Mouse (Mus musculus) CH12.LX (cell line): ENCODE results near the gene Pdzd9. TPM values are rescaled to one million over a fixed set of nuclear protein-coding genes. Genes with fewer than 3 reads are reported as not detected.

ENCODE experiments used
- DNase-seq: peaks from one replicate; pipeline ENCODE4 v3.0.0-alpha.2; 2013; ENCODE audit errors: extremely low read depth
- H3K27ac ChIP-seq: 2 replicates; pipeline ENCODE4 v1.5.1; 2012; ENCODE audit warnings: low read depth, mild to moderate bottlenecking, control low read depth, moderate library complexity; ENCODE audit not compliant: insufficient read depth
- H3K27me3 ChIP-seq: replicated peaks from 2 replicates; pipeline ENCODE3; 2012; ENCODE audit warnings: inconsistent platforms
- H3K36me3 ChIP-seq, 2 experiments: replicated peaks in 1 of 2; 2 replicates each; pipeline versions ENCODE3 to v1.6.1; 2012; ENCODE audit warnings: inconsistent platforms in 1 of 2, low read length in 1 of 2, mild to moderate bottlenecking in 1 of 2, mixed read lengths in 1 of 2, moderate library complexity in 1 of 2; ENCODE audit not compliant: control insufficient read depth in 1 of 2, insufficient read depth in 1 of 2
- H3K4me1 ChIP-seq, 2 experiments: 2 replicates each; pipeline ENCODE4 v1.6.1; 2012; ENCODE audit warnings: inconsistent platforms in 1 of 2, moderate library complexity in 1 of 2; ENCODE audit not compliant: insufficient read depth in 2 of 2, control insufficient read depth in 1 of 2
- H3K4me2 ChIP-seq: 2 replicates; pipeline ENCODE4 v1.6.1; 2012; ENCODE audit warnings: low read depth, mild to moderate bottlenecking, control low read depth; ENCODE audit not compliant: poor library complexity, insufficient read depth, severe bottlenecking
- H3K4me3 ChIP-seq, 3 experiments: fragments of 150-350 bp in 1 of 3; sonication (generic) in 1 of 3; replicated peaks in 1 of 3; 2 replicates each; pipeline versions ENCODE3 to v1.5.1; 2011 to 2012; ENCODE audit warnings: low read depth in 2 of 3, low read length in 2 of 3, mild to moderate bottlenecking in 2 of 3, moderate library complexity in 2 of 3, control low read depth in 1 of 3, improper control_type of control experiment in 1 of 3, inconsistent platforms in 1 of 3, mixed read lengths in 1 of 3; ENCODE audit not compliant: poor library complexity in 1 of 3
- H3K79me2 ChIP-seq: replicated peaks from 2 replicates; pipeline ENCODE4 v1.6.1; 2012; ENCODE audit warnings: mild to moderate bottlenecking, moderate library complexity; ENCODE audit not compliant: control insufficient read depth, poor library complexity, insufficient read depth, severe bottlenecking; ENCODE audit errors: extremely low read depth
- H3K9ac ChIP-seq: 2 replicates; pipeline ENCODE4 v1.6.1; 2012; ENCODE audit warnings: low read depth, mild to moderate bottlenecking, control low read depth, moderate library complexity; ENCODE audit not compliant: insufficient read depth
- H3K9me3 ChIP-seq: replicated peaks from 2 replicates; pipeline ENCODE3; 2012; ENCODE audit warnings: low read length, inconsistent platforms, mixed read lengths
- BHLHE40 ChIP-seq: IDR thresholded peaks from 2 replicates; pipeline ENCODE4 v1.6.1; 2011; ENCODE audit warnings: mild to moderate bottlenecking, low read depth, low read length, improper control_type of control experiment
- CHD1 ChIP-seq: IDR thresholded peaks from 2 replicates; pipeline ENCODE4 v1.6.1; 2012; ENCODE audit warnings: low read depth, low read length, improper control_type of control experiment, inconsistent platforms
- CHD2 ChIP-seq: IDR thresholded peaks from 2 replicates; pipeline ENCODE4 v1.6.1; 2011; ENCODE audit warnings: low read length, improper control_type of control experiment
- CTCF ChIP-seq, 2 experiments: IDR thresholded peaks in 1 of 2; conservative IDR thresholded peaks in 1 of 2; 2 replicates each; pipeline ENCODE4 v1.5.1; 2011 to 2012; ENCODE audit warnings: low read depth in 2 of 2, low read length in 2 of 2, improper control_type of control experiment in 1 of 2, inconsistent platforms in 1 of 2, mild to moderate bottlenecking in 1 of 2, moderate library complexity in 1 of 2
- E2F4 ChIP-seq: IDR thresholded peaks from 2 replicates; pipeline ENCODE4 v1.6.1; 2011; ENCODE audit warnings: low read depth, low read length, improper control_type of control experiment; ENCODE audit not compliant: insufficient replicate concordance
- ELF1 ChIP-seq: IDR thresholded peaks from 2 replicates; pipeline ENCODE4 v1.6.1; 2014; ENCODE audit warnings: low read depth, mild to moderate bottlenecking, inconsistent platforms, low read length, improper control_type of control experiment
- EP300 ChIP-seq: IDR thresholded peaks from 2 replicates; pipeline ENCODE4 v1.6.1; 2011; ENCODE audit warnings: low read length, improper control_type of control experiment
- ETS1 ChIP-seq: conservative IDR thresholded peaks from 2 replicates; pipeline ENCODE4 v1.6.1; 2012; ENCODE audit warnings: low read depth, mild to moderate bottlenecking, inconsistent platforms, low read length, improper control_type of control experiment, moderate library complexity
- GABPA ChIP-seq: IDR thresholded peaks from 2 replicates; pipeline ENCODE4 v1.6.1; 2012; ENCODE audit warnings: low read depth, low read length, improper control_type of control experiment, inconsistent platforms; ENCODE audit not compliant: insufficient replicate concordance
- HCFC1 ChIP-seq: IDR thresholded peaks from 2 replicates; pipeline ENCODE4 v1.6.1; 2012; ENCODE audit warnings: low read depth, mild to moderate bottlenecking, inconsistent platforms, low read length, improper control_type of control experiment
- IRF4 ChIP-seq: IDR thresholded peaks from 2 replicates; pipeline ENCODE4 v1.6.1; 2014; ENCODE audit warnings: low read depth, mild to moderate bottlenecking, inconsistent platforms, low read length, improper control_type of control experiment
- JUN ChIP-seq: IDR thresholded peaks from 2 replicates; pipeline ENCODE4 v1.6.1; 2011; ENCODE audit warnings: low read depth, mild to moderate bottlenecking, low read length, improper control_type of control experiment, moderate library complexity; ENCODE audit not compliant: insufficient read depth
- JUND ChIP-seq: conservative IDR thresholded peaks from 2 replicates; pipeline ENCODE4 v1.6.1; 2011; ENCODE audit warnings: low read depth, low read length, improper control_type of control experiment
- KAT2A ChIP-seq: IDR thresholded peaks from 2 replicates; pipeline ENCODE4 v1.6.1; 2012; ENCODE audit warnings: low read length, improper control_type of control experiment, inconsistent platforms; ENCODE audit not compliant: insufficient replicate concordance
- MAFK ChIP-seq: IDR thresholded peaks from 2 replicates; pipeline ENCODE4 v1.6.1; 2011; ENCODE audit warnings: low read length, improper control_type of control experiment; ENCODE audit not compliant: insufficient replicate concordance
- MAX ChIP-seq: IDR thresholded peaks from 2 replicates; pipeline ENCODE4 v1.6.1; 2011; ENCODE audit warnings: low read length, improper control_type of control experiment
- MAZ ChIP-seq: IDR thresholded peaks from 2 replicates; pipeline ENCODE4 v1.6.1; 2012; ENCODE audit warnings: low read depth, mild to moderate bottlenecking, inconsistent platforms, low read length, improper control_type of control experiment, moderate library complexity
- MEF2A ChIP-seq: IDR thresholded peaks from 2 replicates; pipeline ENCODE4 v1.6.1; 2014; ENCODE audit warnings: low read depth, mild to moderate bottlenecking, inconsistent platforms, low read length, improper control_type of control experiment, borderline replicate concordance
- MXI1 ChIP-seq: IDR thresholded peaks from 2 replicates; pipeline ENCODE4 v1.6.1; 2011; ENCODE audit warnings: mild to moderate bottlenecking, low read depth, low read length, improper control_type of control experiment
- MYC ChIP-seq: IDR thresholded peaks from 2 replicates; pipeline ENCODE4 v1.6.1; 2011; ENCODE audit warnings: low read depth, mild to moderate bottlenecking, improper control_type of control experiment, low read length
- NELFE ChIP-seq: IDR thresholded peaks from 2 replicates; pipeline ENCODE4 v1.6.1; 2011; ENCODE audit warnings: low read depth, low read length, improper control_type of control experiment
- NRF1 ChIP-seq: IDR thresholded peaks from 2 replicates; pipeline ENCODE4 v1.6.1; 2014; ENCODE audit warnings: low read depth, mild to moderate bottlenecking, inconsistent platforms, low read length, improper control_type of control experiment, moderate library complexity
- PAX5 ChIP-seq: IDR thresholded peaks from 2 replicates; pipeline ENCODE4 v1.6.1; 2012; ENCODE audit warnings: low read length, inconsistent platforms, mixed read lengths
- POLR2A ChIP-seq: IDR thresholded peaks from 2 replicates; pipeline ENCODE4 v1.6.1; 2011; ENCODE audit warnings: low read depth, mild to moderate bottlenecking, improper control_type of control experiment, low read length
- POLR2AphosphoS2 ChIP-seq: IDR thresholded peaks from 2 replicates; pipeline ENCODE4 v1.6.1; 2011; ENCODE audit warnings: low read depth, low read length, improper control_type of control experiment
- RAD21 ChIP-seq: IDR thresholded peaks from 2 replicates; pipeline ENCODE4 v1.6.1; 2011; ENCODE audit warnings: low read depth, mild to moderate bottlenecking, low read length, improper control_type of control experiment, moderate library complexity
- SIN3A ChIP-seq: IDR thresholded peaks from 2 replicates; pipeline ENCODE4 v1.6.1; 2012; ENCODE audit warnings: low read length, improper control_type of control experiment, inconsistent platforms
- SMC3 ChIP-seq: IDR thresholded peaks from 2 replicates; pipeline ENCODE4 v1.6.1; 2011; ENCODE audit warnings: low read depth, low read length, improper control_type of control experiment
- TBP ChIP-seq: conservative IDR thresholded peaks from 2 replicates; pipeline ENCODE4 v1.6.1; 2011; ENCODE audit warnings: low read depth, low read length, improper control_type of control experiment
- TCF12 ChIP-seq: IDR thresholded peaks from 2 replicates; pipeline ENCODE4 v1.6.1; 2014; ENCODE audit warnings: low read depth, mild to moderate bottlenecking, inconsistent platforms, low read length, improper control_type of control experiment
- UBTF ChIP-seq: IDR thresholded peaks from 2 replicates; pipeline ENCODE4 v1.6.1; 2012; ENCODE audit warnings: low read depth, mild to moderate bottlenecking, inconsistent platforms, low read length, improper control_type of control experiment, moderate library complexity
- USF1 ChIP-seq: IDR thresholded peaks from 2 replicates; pipeline ENCODE4 v1.6.1; 2014; ENCODE audit warnings: low read depth, mild to moderate bottlenecking, inconsistent platforms, low read length, improper control_type of control experiment
- USF2 ChIP-seq: conservative IDR thresholded peaks from 2 replicates; pipeline ENCODE4 v1.6.1; 2011; ENCODE audit warnings: low read depth, low read length, improper control_type of control experiment
- ZC3H11A ChIP-seq: IDR thresholded peaks from 2 replicates; pipeline ENCODE4 v1.6.1; 2012; ENCODE audit warnings: low read depth, mild to moderate bottlenecking, inconsistent platforms, low read length, improper control_type of control experiment
- ZKSCAN1 ChIP-seq: IDR thresholded peaks from 2 replicates; pipeline ENCODE4 v1.6.1; 2012; ENCODE audit warnings: low read depth, inconsistent platforms, low read length, improper control_type of control experiment, borderline replicate concordance
- ZMIZ1 ChIP-seq: IDR thresholded peaks from 2 replicates; pipeline ENCODE4 v1.6.1; 2012; ENCODE audit warnings: low read depth, mild to moderate bottlenecking, inconsistent platforms, low read length, improper control_type of control experiment
- ZNF384 ChIP-seq: IDR thresholded peaks from 2 replicates; pipeline ENCODE4 v1.6.1; 2012; ENCODE audit warnings: low read depth, low read length, improper control_type of control experiment, inconsistent platforms
- dilution Hi-C: fragments of 300-500 bp; cut with MboI; formaldehyde crosslinking; loops from 2 replicates; pipeline ENCODE4 v1.14.3; 2020; ENCODE audit warnings: low sequenced_read_pairs; ENCODE audit not compliant: extremely low pct_unique_long_range_greater_than_20kb, extremely low pct_ligation_motif_present
- in situ Hi-C: fragments of 300-500 bp; cut with MboI; formaldehyde crosslinking; loops from 3 replicates; pipeline ENCODE4 v1.14.3; 2019; ENCODE audit warnings: low sequenced_read_pairs, low pct_ligation_motif_present, low pct_unique_long_range_greater_than_20kb, mixed read lengths
- polyA plus RNA-seq: library from polyadenylated mRNA; unstranded; fragments of >175 nt; gene quantifications from 2 replicates; pipeline ENCODE4 v1.2.1, GENCODE M21; 2012; ENCODE audit warnings: low read depth; ENCODE audit not compliant: insufficient read length
- total RNA-seq, 2 experiments: library from RNA; depleted of rRNA; stranded (reverse); fragments of 300-350 nt in 1 of 2; fragments of >200 nt in 1 of 2; gene quantifications; 2 replicates each; pipeline ENCODE4 v1.2.3; 2012 to 2014

Pdzd9 gene
- total and polyA plus RNA-seq, 3 experiments, result 0.39 to 0.51 TPM; not detected in 1

GRCm38 (mm10) chr7:120632518-120632917 lies 37.6 kb downstream of the Pdzd9 start:
- dilution Hi-C loops (no loop called here), in situ Hi-C loops (loop anchor here (10.0 to 25.0 kb wide), 2 partner anchors 192 to 520 kb away; partner anchors contain the start of gene Tmem159)
- H3K4me2 ChIP-seq, result no peak overlapping the region
- no peak overlapping the region for H3K9ac ChIP-seq
- TF ChIP-seq RAD21, result peak; percentile 76
- no peak for TF ChIP-seq E2F4
- no peak for TF ChIP-seq IRF4
- TF ChIP-seq ETS1, result no peak
- no peak for TF ChIP-seq TBP
- no peak for TF ChIP-seq CHD2
- TF ChIP-seq BHLHE40, result no peak
- no peak for TF ChIP-seq MXI1
- no peak for TF ChIP-seq HCFC1
- TF ChIP-seq KAT2A, result no peak
- TF ChIP-seq MEF2A, result no peak
- no peak for TF ChIP-seq TCF12
- TF ChIP-seq POLR2AphosphoS2, result no peak
- TF ChIP-seq GABPA, result no peak
- 0 out of 2 replicates have a peak, but pooled peaks have one; percentile 27 for TF ChIP-seq SIN3A
- TF ChIP-seq ZKSCAN1, result no peak
- TF ChIP-seq ZMIZ1, result no peak
- no peak for TF ChIP-seq ZC3H11A
- TF ChIP-seq USF1, result no peak
- TF ChIP-seq MAX, result peak; percentile 49; the same call in 1 of the 2 replicates
- TF ChIP-seq UBTF, result no peak
- no peak for TF ChIP-seq POLR2A
- TF ChIP-seq USF2, result no peak
- peak; percentile 46 for TF ChIP-seq SMC3
- 0 out of 2 replicates have a peak, but pooled peaks have one; percentile 11 for TF ChIP-seq JUND
- TF ChIP-seq ZNF384, result no peak
- TF ChIP-seq CHD1, result no peak
- no peak for TF ChIP-seq MAZ
- no peak for TF ChIP-seq MAFK
- TF ChIP-seq CTCF (conservative IDR thresholded peaks at IDR 0.05 in 1 of 2, IDR thresholded peaks at IDR 0.05 in 1 of 2; ENCODE audit: low read depth in 2 of 2, low read length in 2 of 2), result peak in 1 of 2 experiments; percentile 76; a peak in 2 of 4 replicates
- TF ChIP-seq NELFE, result no peak
- no peak for TF ChIP-seq JUN
- TF ChIP-seq MYC, result peak; percentile 90
- TF ChIP-seq EP300, result no peak
- TF ChIP-seq ELF1, result no peak
- no peak for TF ChIP-seq NRF1
- TF ChIP-seq PAX5, result no peak
- peaks cover 22% of the 10 kb centered on the region for H3K79me2 ChIP-seq
- peaks cover 5 to 20% of the 10 kb centered on the region in 2 experiments; a peak in 3 of 4 replicates for H3K4me1 ChIP-seq
- DNase-seq, result peak; percentile 48
- peaks cover 0 to 3% of the 10 kb centered on the region in 2 experiments for H3K36me3 ChIP-seq
- H3K27ac ChIP-seq, result no peak overlapping the region
- H3K4me3 ChIP-seq, result no peak overlapping the region
- no peaks in the 10 kb centered on the region for H3K27me3 ChIP-seq
- H3K9me3 ChIP-seq, result no peaks in the 10 kb centered on the region
